Mouse (Mus musculus): Measurements from ENCODE around the gene Zfp972.
A peak's percentile ranks its signal among the peaks of the same experiment; 100 is the strongest.
"Not testable (repeated sequence)": the region's sequence is repeated elsewhere in the genome, so short reads cannot be mapped to it uniquely, and the experiment has no call there.

Zfp972 gene

DNA sequence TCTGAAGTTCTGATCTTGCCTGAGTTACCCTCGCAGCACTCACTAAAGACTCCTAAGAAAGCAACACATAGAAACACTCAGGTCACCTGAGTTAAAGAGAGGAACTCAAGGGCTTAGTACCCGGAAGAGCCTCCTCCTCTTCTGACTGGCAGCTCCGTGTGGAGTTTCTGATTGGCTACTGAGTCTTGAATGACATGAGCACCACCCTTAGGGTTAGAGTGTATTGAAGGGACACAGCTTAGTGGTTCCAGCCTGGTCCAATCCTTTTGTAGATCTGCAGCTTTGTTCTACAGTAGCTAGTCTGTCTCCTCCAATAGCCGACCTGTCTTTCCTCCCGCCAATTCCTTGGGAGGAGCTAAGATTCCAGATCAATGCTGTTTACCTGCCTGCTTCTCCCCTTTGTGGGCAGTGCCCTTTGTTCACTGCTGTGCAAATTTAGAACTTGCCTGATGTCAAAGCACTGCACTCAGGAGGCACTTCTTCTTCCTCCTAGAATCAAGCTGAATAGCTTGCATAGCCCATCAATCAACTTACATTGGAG lies at the start of gene Zfp972:
TSS of gene Zfp972 (minus strand) at position 51 of the 541 bp plus-strand sequence.
- not testable (repeated sequence) for DNase-seq (ENCODE audit: low spot score)

GRCm38 (mm10) chr2:177974814-177975213 lies 49.4 kb upstream of the Zfp972 start:
- not testable (repeated sequence) for DNase-seq (ENCODE audit: low spot score)

- peak; percentile 30 for DNase-seq (ENCODE audit: low spot score)
Measured at GRCm38 (mm10) chr2:177957145-177957544, 31.7 kb upstream of the Zfp972 start, which contains the start of gene Gm14326. Gene Gm14326, minus strand, starts transcription at chr2:177957297.

DNA sequence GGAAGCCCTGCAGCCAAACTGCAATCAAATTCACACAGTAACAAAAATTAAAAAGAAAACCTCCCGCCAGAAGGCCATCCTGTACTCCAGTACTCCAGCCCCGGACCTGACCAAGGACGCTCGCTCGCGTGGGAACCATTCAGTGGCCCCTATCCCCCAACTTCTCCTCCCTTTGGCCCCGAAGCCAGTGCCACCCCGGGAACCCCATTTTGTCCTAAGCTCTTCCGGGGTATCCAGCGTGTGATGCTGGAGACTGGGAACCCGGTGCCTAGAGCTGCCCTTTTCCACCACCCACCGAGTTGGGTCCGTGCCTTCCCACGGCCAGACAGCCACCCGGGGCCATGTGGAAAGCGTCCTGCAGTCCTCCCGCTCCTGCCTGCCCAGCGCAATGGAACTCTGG lies 31.3 kb upstream of the Zfp972 start:
- not testable (repeated sequence) for DNase-seq (ENCODE audit: low spot score)

DNA sequence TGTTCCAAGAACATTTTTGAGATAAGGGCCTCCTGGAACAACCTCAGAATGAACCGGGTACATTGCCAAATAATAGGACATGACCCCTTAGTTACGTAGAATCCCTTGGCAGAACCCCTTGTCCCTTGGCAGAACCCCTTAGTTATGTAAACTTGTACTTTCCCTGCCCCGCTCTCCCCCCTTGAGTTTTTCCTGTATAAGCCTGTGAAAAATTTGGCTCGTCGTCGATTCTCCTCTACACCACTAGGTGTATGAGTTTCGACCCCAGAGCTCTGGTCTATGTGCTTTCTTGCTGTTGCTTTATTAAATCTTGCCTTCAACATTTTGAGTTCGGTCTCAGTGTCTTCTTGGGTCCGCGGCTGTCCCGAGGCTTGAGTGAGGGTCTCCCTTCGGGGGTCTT lies 22.1 kb downstream of the Zfp972 start:
- DNase-seq (ENCODE audit: low spot score): not testable (repeated sequence)

DNA sequence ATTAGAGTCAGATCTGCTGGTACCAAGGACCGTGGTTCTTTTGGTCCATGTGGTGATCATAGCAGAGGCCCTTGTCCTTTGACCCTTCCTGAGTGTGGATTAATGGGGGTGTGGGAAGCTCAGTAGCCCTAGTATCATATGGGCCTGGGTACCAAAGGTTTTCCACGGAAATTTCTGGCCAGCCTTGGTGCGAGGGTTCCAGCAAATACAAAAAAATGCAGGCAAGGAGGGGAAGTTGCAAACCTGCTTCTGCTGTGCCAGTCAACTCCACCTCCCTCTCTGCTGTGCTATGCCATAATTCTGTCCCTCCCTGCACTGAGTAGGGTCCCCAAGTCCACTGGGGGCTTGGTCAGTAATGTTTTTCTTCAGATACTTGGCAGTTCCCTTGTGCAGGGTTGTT lies 27.2 kb downstream of the Zfp972 start:
- not testable (repeated sequence) for DNase-seq (ENCODE audit: low spot score)

- DNase-seq (ENCODE audit: low spot score): not testable (repeated sequence)
Measured at GRCm38 (mm10) chr2:177897046-177897578, 28.3 kb downstream of the Zfp972 start, which contains the start of gene Gm14327. Gene Gm14327, plus strand, starts transcription at chr2:177897096.

- DNase-seq (ENCODE audit: low spot score): not testable (repeated sequence)
Measured at GRCm38 (mm10) chr2:177887743-177888142, 37.7 kb downstream of the Zfp972 start.

DNA sequence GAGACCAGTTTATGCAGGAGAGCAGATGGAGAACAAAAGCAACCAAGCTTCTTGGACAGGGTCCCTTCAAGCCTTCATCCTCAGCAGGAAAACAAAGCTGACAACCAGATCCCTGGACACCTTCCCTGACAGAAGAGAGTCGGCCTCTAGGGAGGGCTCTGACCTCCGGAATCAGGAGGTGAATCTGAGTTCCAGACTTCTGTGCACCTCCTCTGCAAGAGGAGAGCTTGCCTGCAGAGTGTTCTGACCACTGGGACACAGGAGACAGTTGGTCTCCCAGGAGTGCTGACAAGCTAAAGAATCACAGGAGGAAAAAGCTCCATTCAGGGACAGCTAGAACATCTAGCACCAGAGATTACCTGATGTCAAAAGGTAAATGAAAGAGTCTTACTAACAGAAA lies 63.2 kb downstream of the Zfp972 start:
- DNase-seq (ENCODE audit: low spot score): not testable (repeated sequence)
